Mouse (Mus musculus): ENCODE measurements around the gene Ube2g2.

DNA sequence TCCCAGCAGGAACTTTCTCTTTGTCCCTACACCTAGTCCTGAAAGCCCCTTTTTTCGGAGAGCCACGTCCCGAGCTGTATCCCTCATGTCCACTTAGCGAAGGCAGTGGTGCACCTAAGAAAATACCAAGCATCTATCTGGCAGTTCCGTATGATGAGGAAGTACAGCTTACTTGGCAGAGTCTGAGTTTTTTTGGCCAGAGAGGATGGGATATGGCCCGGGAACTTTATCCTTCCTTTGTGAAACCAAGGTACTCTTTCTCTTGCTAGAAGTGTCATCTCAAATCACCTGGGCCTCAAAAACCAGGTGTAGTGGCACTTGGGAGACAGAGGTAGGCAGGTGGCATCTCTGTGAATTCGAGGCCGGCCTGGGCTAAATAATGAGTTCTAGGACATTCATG is 529 bp upstream of the Ube2g2 start:
- TF ChIP-seq GATA1 (IDR thresholded peaks at IDR 0.05; ENCODE audit: low read length) = no peak
- TF ChIP-seq TAL1 (IDR thresholded peaks at IDR 0.05; ENCODE audit: low read length) = no peak
